Mouse (Mus musculus) C2C12 (cell line): ENCODE measurements at regions not wholly inside any gene's neighbourhood (a gene's known extent, or its start where the extent isn't known, plus 50 kb on each side); places are given as distances from the start of the nearest gene placed in this dataset.

ENCODE experiments used
- CTCF ChIP-seq: IDR thresholded peaks from one replicate; pipeline ENCODE4 v1.5.1; 2011; ENCODE audit not compliant: control insufficient read depth, insufficient read depth, insufficient read length
- MAX ChIP-seq: IDR thresholded peaks from one replicate; pipeline ENCODE4 v1.6.1; 2011; ENCODE audit warnings: mild to moderate bottlenecking, control low read depth
- MYOG ChIP-seq: IDR thresholded peaks from one replicate; pipeline ENCODE4 v1.6.1; 2011; ENCODE audit not compliant: control insufficient read depth, insufficient read length; ENCODE audit errors: extremely low read depth
- USF1 ChIP-seq: IDR thresholded peaks from one replicate; pipeline ENCODE4 v1.6.1; 2011; ENCODE audit warnings: low read depth, mild to moderate bottlenecking, control low read depth, moderate library complexity

GRCm38 (mm10) chr5:142329724-142330520 lies 71.4 kb upstream of the Foxk1 start:
- no peak for TF ChIP-seq CTCF
- no peak for TF ChIP-seq MYOG
- no peak for TF ChIP-seq MAX
- TF ChIP-seq USF1, result no peak
